Mouse (Mus musculus) cerebellum, adult (tissue): ENCODE results near the gene 2610002M06Rik.

Source experiments
- ATAC-seq: cut with Nextera tagmentation; 2 replicates; pipeline ENCODE4 v1.9.2; 2017; ENCODE audit warnings: mild to moderate bottlenecking, moderate library complexity, mixed read lengths; ENCODE audit not compliant: insufficient number of reproducible peaks, low FRiP score, low TSS enrichment

The 2610002M06Rik gene

DNA sequence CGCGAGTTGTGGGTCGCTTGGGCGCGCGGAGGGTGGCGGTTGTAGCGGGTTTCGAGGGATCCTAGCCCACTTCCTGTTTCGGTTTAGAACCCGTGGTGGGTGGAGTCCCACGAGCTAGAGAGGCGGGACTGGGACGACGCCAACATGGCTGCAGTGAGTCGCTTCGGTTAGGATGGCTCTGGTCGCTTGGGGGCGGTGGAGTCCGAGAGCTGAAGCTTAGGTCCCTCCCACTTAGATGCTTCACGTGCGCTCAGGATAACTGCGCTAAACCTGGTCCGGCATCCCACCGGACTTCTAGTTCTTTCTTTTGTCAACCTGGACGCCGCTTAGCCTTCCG lies at the start of gene 2610002M06Rik:
Gene 2610002M06Rik, minus strand, starts transcription at position 117 of the 337 bp plus-strand sequence.
- ATAC-seq: peak; percentile 97

DNA sequence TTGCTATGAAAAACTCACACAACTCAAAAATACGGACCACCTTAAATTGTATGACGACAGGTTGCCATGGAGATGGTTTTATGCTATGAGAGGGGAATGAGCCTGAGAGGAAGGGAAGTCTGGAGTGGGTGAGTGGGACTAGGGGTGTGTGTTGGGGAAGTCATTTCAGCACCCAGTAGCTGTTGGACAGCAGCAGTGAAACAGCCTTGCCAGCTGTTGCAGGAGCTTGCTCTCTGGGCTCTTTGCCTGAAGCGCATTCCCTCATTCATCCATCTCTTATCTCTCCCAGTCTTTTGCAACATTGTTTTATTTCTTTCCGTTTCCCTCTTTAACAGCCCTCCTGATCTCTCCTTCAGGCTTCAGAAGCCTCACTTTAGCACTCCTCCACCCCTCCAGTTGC lies 42.0 kb upstream of the 2610002M06Rik start:
- ATAC-seq: no peak

DNA sequence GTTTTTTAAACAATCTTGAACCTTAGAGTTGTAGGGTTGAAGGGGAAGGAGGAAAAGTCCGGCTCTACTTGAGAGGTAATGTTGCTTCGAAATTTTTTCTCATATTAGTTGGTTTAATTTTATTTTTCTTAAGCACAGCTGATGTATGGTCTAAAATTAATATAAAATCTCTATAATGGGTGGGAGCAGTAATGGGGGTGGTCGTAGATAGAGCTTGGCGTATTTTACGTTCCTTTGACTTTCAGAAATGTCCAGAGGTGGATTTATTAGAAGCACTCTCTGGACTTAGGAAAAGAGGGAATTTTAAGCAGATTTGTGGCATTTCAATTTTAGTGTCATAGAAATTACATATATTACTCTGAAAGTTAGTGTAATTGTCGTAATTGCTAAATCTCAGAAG lies 592 bp upstream of the 2610002M06Rik start:
- ATAC-seq: no peak

DNA sequence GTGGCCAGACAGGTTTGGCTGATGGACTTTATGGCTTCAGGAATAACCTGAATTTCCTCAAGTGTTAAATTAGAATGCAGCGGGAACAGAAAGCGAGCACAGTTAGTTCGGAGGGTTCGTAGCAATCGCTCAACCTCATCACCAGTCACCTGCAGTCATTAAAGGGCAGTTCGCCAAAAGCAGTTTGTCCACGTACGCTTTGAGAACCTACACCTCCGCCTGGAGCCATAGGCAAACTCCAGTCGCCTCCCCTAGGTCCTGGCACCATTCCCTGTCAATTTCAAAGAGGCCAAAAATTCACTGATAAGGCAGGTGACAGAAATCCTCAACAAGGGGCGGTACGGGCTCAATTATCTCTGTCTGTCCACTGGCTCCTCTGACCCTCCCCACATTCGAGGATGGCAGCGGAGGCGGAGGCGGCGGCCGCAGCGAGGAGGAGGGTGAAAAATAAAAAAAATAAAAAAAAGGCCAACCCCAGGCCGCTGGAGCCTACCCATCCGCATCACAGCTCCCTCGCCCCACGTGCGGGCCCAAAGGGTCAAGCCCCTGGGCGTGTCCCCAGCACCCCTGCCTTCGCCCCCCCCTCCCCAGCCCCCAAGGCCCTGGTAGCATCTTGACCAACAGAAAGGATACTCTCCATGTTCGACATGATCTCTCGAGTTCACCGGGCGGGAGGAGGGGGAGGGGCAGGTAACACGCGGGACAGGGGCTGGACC lies 474 bp downstream of the 2610002M06Rik start:
- peak; percentile 69 for ATAC-seq

DNA sequence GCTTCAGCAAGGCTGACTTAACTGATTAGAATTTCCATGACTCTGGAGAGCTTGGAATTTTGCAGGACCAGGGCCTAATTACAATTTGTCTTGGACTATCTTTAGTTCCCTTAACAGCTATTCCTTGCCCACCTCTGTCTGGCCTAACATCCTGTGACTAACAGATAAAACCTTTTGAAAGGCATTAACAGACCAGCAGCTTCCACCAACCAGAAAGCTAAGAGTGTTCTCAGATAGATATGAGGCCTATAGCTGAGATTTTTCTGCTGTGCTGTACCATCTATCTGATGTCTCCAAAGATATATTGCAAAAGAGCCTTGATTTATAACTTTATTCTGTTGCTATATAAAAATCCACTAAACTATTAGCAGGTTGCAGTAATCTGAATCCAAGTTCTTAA lies 4.0 kb downstream of the 2610002M06Rik start:
- ATAC-seq: no peak

DNA sequence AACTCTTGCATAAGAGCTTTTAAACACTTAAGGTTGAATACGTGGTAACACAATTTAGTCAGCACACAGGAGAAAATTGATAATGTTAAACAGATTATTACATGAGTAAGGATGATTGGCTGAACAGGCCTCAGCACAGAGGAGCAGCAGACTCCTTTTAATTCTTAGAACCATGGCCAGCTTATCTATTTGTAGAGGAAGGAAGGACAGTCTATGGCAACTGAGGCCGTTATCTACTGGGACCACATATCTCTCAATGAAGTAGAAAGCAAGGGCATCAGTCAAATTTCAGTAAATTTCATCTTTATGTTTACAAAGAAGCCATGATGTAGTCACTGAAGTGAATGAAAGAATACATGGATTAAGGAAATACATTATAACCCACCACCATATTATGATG lies 19.2 kb downstream of the 2610002M06Rik start:
- no peak for ATAC-seq

DNA sequence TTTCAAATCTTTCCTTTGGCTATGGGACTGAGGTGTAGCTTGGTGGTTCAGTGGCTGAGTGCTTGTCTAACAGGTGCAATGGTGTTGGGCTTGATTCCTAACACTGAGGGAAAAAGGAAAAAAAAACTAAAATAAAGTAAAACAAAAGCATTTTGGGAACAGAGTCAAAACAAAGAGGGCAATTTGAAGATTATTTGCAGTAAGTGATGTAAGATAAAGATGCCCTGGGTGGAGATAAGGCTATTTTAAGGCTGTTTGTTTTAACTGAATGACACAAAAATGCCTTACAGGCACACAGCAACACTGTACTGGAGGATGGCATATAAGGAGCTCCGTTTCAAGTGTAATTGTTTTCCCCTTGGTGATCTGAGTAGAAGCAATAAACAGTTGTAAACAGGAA lies 20.3 kb downstream of the 2610002M06Rik start:
- no peak for ATAC-seq

DNA sequence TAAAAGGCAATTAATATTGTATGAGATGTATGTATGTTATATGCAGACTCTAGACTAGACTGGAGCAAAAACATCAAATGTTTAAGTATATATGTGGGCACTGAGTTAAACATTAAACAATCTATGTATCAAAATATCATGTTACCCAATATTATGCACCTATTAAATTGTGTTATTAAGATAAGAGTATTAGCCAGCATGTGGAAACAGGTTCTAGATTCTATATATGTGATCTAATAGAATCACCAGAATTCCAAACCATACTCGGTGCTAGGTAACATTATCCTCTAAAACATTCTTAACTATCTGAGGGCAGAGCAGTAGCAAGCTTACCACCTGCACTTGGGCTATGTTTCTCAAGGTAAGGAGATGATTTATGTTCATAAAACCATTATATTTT lies 23.8 kb downstream of the 2610002M06Rik start, which contains the start of gene Tent5d:
Gene Tent5d, plus strand, starts transcription at position 301 of the 400 bp plus-strand sequence.
- ATAC-seq: no peak

DNA sequence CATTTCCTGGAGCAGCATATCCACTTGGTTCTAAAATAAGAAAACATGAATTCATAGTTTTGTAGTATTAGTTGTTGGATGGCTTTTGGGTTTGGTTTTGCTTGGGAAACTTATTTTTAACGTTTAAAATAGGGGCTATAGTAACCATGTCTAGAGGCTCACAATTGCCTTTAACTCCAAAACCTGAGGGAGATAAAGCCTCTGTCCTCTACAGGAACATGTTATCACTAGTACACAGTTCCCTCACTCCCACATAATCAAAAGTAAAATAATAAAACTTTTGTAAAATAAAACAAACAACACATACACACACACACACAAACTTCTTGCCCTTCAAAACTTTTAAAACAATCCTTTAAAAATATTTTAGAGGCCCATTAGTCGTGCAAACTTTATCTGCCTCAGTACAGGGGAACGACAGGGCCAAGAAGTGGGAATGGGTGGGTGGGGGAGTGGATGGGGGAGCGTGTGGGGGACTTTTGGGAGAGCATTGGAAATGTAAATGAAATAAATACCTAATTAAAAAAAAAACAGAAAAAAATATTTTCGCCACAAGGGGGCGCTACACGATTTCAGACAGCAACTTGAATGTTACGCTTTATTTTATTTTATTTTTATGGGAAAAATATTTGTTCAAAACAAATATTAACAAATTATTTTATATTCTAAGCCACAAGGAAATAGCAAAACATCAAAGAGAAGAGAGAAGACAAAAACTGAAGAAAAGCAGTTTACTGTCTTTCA lies 25.2 kb downstream of the 2610002M06Rik start:
- ATAC-seq: no peak

DNA sequence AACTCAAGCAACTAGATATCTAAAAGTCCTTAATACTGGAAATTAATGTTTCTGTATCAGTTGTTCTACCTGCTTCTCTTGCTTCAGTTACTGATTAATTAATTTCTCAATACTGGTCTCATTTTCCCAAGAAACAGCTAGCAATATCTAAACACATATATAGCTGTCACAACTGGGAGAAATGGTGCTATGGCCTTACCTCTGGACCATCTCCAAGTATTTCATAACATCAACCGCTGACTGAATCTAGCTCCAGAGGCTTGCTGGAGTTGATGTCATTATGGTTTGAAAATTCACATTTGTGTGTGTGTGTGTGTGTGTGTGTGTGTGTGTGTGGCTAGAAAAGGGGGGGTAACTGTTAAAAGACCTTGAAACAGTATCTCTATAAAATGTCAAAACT lies 26.0 kb downstream of the 2610002M06Rik start:
- no peak for ATAC-seq

DNA sequence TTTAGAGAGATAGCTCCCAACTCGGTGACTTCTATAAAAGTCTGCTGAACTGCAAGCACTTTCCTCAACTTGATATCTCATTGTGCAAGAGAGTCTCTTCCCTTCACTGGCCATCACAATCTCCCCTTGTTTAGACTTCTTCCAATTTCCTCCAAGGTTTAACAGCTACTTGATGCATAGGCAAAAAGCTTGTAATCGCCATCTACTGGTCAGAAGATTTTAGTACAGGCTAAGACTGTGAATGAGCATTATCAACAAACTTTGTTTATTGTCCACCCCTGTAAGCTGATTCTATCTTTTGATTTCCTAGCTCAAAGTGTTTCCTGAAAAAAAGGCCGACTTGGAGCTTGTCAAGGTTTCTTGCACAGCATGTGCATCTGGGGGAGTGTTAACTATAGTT lies 48.2 kb downstream of the 2610002M06Rik start:
- ATAC-seq: no peak
